Mouse (Mus musculus) embryonic facial prominence, embryonic 15.5 days (tissue): ENCODE data around the gene Rrp1. TPM values are rescaled to one million over a fixed set of nuclear protein-coding genes. Genes with fewer than 3 reads are reported as not detected.
A peak's percentile ranks its signal among the peaks of the same experiment; 100 is the strongest.

Experiments
- ATAC-seq: fragments of 200-750 bp; cut with Nextera tagmentation; 2 replicates; pipeline ENCODE4 v1.8.0; 2017; ENCODE audit warnings: low read depth, moderate TSS enrichment; ENCODE audit not compliant: insufficient number of reproducible peaks, low FRiP score, low TSS enrichment
- H3K27ac ChIP-seq: fragments of 300-500 bp; sonication (generic); replicated peaks from 2 replicates; pipeline ENCODE4 v1.5.1; 2015; ENCODE audit warnings: mild to moderate bottlenecking, inconsistent platforms
- H3K27me3 ChIP-seq: fragments of 300-500 bp; sonication (generic); 2 replicates; pipeline ENCODE4 v1.6.1; 2015; ENCODE audit warnings: inconsistent platforms
- H3K36me3 ChIP-seq: fragments of 300-500 bp; sonication (generic); 2 replicates; pipeline ENCODE4 v1.6.1; 2015; ENCODE audit warnings: mild to moderate bottlenecking, inconsistent platforms
- H3K4me1 ChIP-seq: fragments of 300-500 bp; sonication (generic); 2 replicates; pipeline ENCODE4 v1.6.1; 2015; ENCODE audit warnings: inconsistent platforms
- H3K4me2 ChIP-seq: fragments of 300-500 bp; sonication (generic); replicated peaks from 2 replicates; pipeline ENCODE4 v1.6.1; 2015; ENCODE audit warnings: mild to moderate bottlenecking, inconsistent platforms
- H3K4me3 ChIP-seq: fragments of 300-500 bp; sonication (generic); replicated peaks from 2 replicates; pipeline ENCODE4 v1.5.1; 2015; ENCODE audit warnings: mild to moderate bottlenecking, inconsistent platforms
- H3K9ac ChIP-seq: fragments of 300-500 bp; sonication (generic); 2 replicates; pipeline ENCODE4 v1.6.1; 2015; ENCODE audit warnings: inconsistent platforms
- H3K9me3 ChIP-seq: fragments of 300-500 bp; sonication (generic); replicated peaks from 2 replicates; pipeline ENCODE4 v1.6.1; 2016; ENCODE audit warnings: inconsistent platforms
- WGBS: fragments of 180-500 bp; shearing (Covaris S2); methylation state at CpG from one replicate; pipeline ENCODE4 v1.1.7; 2015; 5-methylcytosine and 5-hydroxymethylcytosine counted together
- polyA plus RNA-seq: library from polyadenylated mRNA; unstranded; fragments of >200 nt; fragmentation: Nextera tagmentation; extraction: Ambion mirVana; gene quantifications from 2 replicates; pipeline ENCODE4 v1.2.1, GENCODE M21; 2015

Gene Rrp1
- polyA plus RNA-seq, 1 experiment from 2014 or later = 298 TPM

DNA sequence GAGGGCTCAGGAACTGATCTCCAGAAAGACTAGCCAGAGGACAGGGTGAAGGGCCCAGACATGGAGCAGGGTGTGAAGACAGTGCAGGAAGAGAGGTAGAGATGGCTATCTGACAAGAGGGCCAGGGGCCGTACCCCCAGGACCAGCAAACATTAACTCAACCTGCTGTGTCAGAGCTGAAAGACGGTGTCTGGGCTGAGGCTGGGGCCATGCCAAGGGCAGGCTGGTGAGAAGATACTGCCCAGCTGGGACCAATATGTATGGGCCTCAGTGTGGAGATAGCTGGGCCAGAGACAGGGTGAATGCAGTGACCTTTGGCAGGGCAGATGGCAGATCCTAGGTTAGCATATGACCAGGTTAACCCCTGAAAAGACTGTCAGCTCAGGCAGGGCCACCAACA is 11.7 kb downstream of the Rrp1 start:
- Histone ChIP-seq H3K27me3 (no peaks in the 10 kb centered on the region), H3K4me2 (no peak overlapping the region), H3K4me3 (no peak overlapping the region), H3K36me3 (peaks cover 68% of the 10 kb centered on the region), H3K9me3 (no peaks in the 10 kb centered on the region), H3K4me1 (peaks cover 11% of the 10 kb centered on the region; the same call in 1 of the 2 replicates), H3K9ac (no peak overlapping the region), H3K27ac (no peak overlapping the region)
- 81% methylated on average over 2 of the region's 2 CpGs for WGBS
- no peak for ATAC-seq

GRCm38 (mm10) chr10:78399090-78399657 is 13.7 kb downstream of the Rrp1 start:
- Histone ChIP-seq H3K9ac (no peak overlapping the region), H3K36me3 (peaks cover 50% of the 10 kb centered on the region), H3K4me3 (no peak overlapping the region), H3K9me3 (no peaks in the 10 kb centered on the region), H3K27me3 (no peaks in the 10 kb centered on the region), H3K27ac (no peak overlapping the region), H3K4me2 (no peak overlapping the region), H3K4me1 (peaks cover 12% of the 10 kb centered on the region; the same call in 1 of the 2 replicates)
- WGBS = 46% methylated on average over 17 of the region's 17 CpGs
- ATAC-seq = peak; percentile 13; the same call in 1 of the 2 replicates

GRCm38 (mm10) chr10:78396625-78396885 is 16.3 kb downstream of the Rrp1 start:
- ATAC-seq = no peak
- 54% methylated on average over 4 of the region's 4 CpGs for WGBS
- no peak overlapping the region for H3K27ac ChIP-seq

DNA sequence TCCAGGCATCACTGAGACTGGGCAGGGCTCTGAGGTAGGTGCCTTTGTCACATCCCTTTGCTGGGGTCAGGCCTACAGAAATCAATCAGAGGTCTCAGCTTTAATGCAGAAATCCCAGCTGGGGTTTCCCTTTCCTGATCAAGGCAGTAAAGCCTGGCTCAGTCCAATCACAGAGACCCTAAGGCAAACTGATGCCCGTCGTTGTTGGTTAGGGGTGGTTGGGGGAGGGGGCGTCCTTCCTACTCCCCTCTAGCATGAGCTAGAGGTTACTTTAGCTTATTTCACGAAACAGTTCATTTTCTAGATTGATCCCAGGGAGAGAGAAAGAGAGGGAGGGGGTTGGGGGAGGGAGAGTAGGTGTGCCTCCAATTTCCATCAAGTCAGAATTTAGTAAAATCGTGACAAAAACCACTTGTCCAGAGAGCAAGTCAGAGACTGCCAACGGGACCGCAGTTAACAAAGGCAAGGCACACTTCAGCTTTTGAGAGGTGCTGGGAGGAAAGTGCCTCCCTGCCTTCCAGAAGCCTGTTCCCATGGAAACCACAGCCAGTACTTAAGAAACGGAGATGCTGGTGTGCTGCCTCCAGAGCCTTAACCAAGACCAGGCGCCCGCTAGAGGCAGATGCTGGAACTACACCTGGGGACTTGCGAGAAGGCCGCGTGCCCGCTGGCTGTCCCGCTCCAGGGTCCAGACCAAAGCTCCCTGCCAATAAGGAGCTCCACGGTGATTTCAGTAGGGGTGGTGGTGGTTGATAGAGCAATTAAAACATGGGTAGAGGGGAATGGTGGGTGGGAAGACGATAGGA is 16.8 kb downstream of the Rrp1 start:
- Histone ChIP-seq H3K9me3 (no peaks in the 10 kb centered on the region), H3K9ac (no peak overlapping the region), H3K4me2 (0 out of 2 replicates have a peak overlapping the region, but pooled peaks have one; percentile 12), H3K27ac (no peak overlapping the region), H3K4me3 (no peak overlapping the region), H3K4me1 (peaks cover 20% of the 10 kb centered on the region; the same call in 1 of the 2 replicates), H3K27me3 (peaks cover 16% of the 10 kb centered on the region), H3K36me3 (peaks cover 19% of the 10 kb centered on the region)
- no peak for ATAC-seq
- WGBS = 7% methylated on average over 17 of the region's 17 CpGs

More at GRCm38 (mm10) chr10:78396625-78396885, 16.3 kb downstream of the Rrp1 start:
- Histone ChIP-seq H3K4me3 (no peak overlapping the region), H3K9ac (no peak overlapping the region), H3K27me3 (peaks cover 11% of the 10 kb centered on the region), H3K9me3 (no peaks in the 10 kb centered on the region), H3K36me3 (peaks cover 24% of the 10 kb centered on the region), H3K4me2 (0 out of 2 replicates have a peak overlapping the region, but pooled peaks have one; percentile 12), H3K4me1 (peaks cover 20% of the 10 kb centered on the region; the same call in 1 of the 2 replicates)

DNA sequence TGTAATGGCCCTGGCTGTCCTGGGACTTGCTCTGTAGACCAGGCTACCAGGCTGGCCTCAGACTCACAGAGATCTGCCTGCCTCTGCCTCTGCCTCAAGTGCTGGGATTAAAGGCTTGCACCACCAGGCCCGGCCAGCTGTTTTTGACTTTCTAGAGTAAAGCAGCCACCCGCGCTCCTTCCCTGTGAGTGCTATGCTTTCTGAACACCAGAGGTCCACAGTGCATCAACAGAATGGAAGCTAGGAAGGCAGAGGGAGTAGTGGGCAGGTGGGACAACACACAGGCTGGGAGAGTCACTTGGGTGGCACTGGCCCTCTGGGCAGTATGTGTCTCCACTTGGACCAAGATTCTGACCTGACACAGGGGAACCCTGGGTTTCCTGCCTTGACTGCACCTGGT is 17.5 kb downstream of the Rrp1 start:
- no peak for ATAC-seq
- Histone ChIP-seq H3K27me3 (peaks cover 23% of the 10 kb centered on the region), H3K4me2 (no peak overlapping the region), H3K4me1 (peaks cover 20% of the 10 kb centered on the region; the same call in 1 of the 2 replicates), H3K9ac (no peak overlapping the region), H3K27ac (no peak overlapping the region), H3K36me3 (peaks cover 12% of the 10 kb centered on the region), H3K9me3 (no peaks in the 10 kb centered on the region), H3K4me3 (no peak overlapping the region)
- WGBS = 81% methylated on average over 3 of the region's 3 CpGs

GRCm38 (mm10) chr10:78392072-78392471 is 20.8 kb downstream of the Rrp1 start:
- no peaks in the 10 kb centered on the region for H3K36me3 ChIP-seq
- no peak overlapping the region for H3K4me2 ChIP-seq
- 2% methylated on average over 18 of the region's 18 CpGs for WGBS
- H3K4me3 ChIP-seq = no peak overlapping the region; the same call in 1 of the 2 replicates
- no peak overlapping the region for H3K9ac ChIP-seq
- no peak for ATAC-seq
- H3K4me1 ChIP-seq = peaks cover 12% of the 10 kb centered on the region; the same call in 1 of the 2 replicates
- peaks cover 34% of the 10 kb centered on the region for H3K27me3 ChIP-seq
- no peaks in the 10 kb centered on the region for H3K9me3 ChIP-seq
- no peak overlapping the region for H3K27ac ChIP-seq

- WGBS = 23% methylated on average over 4 of the region's 4 CpGs
- no peaks in the 10 kb centered on the region for H3K9me3 ChIP-seq
- H3K36me3 ChIP-seq = no peaks in the 10 kb centered on the region
- H3K27me3 ChIP-seq = peaks cover 34% of the 10 kb centered on the region
- no peak overlapping the region for H3K27ac ChIP-seq
- ATAC-seq = no peak
- no peak overlapping the region for H3K4me2 ChIP-seq
- H3K4me1 ChIP-seq = peaks cover 8% of the 10 kb centered on the region; the same call in 1 of the 2 replicates
- H3K9ac ChIP-seq = no peak overlapping the region
- no peak overlapping the region for H3K4me3 ChIP-seq
These were observed 21.8 kb downstream of the Rrp1 start for GRCm38 (mm10) chr10:78390982-78391470.

DNA sequence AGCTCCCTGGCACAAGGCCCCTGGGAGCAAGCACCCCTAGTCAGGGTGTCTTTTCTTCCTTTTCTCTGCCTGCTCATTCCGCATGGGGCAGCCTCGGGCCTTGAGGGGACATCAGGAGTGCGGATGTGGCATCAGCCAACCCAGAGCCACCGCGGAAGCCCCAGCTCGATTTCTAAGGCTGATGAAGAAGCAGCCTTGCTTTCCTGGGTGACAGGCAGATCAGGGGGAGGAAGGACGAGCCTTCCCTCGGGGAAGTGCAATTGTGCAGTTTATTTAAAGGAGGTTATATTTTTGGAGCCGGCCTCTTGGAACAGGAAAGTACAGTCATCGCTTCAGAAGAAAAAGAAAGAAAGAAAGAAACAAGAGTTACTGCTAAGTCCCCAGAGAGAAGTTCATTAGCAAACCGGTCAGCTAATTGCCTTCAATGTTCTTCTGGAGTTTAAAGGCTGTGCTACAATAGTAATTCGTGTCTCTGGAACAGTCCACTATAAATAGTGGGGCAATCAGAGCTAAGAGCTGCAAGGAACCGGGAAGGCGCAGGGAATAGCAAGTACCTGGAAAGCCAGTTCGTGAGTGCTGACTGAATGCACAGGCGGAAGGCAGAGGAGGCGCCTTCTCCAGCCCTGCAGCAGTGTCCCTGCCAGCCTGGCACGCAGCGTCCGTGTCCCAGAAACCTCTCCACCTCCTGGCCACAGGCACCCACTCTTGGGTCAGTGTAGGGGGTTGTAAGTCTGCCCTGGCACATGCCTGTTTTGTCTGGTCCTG is 24.4 kb downstream of the Rrp1 start:
- WGBS = 53% methylated on average over 20 of the region's 20 CpGs
- peaks cover 7% of the 10 kb centered on the region; the same call in 1 of the 2 replicates for H3K4me1 ChIP-seq
- ATAC-seq = no peak
- H3K27ac ChIP-seq = no peak overlapping the region
- no peak overlapping the region for H3K9ac ChIP-seq
- H3K4me3 ChIP-seq = no peak overlapping the region
- H3K36me3 ChIP-seq = no peaks in the 10 kb centered on the region
- no peaks in the 10 kb centered on the region for H3K9me3 ChIP-seq
- H3K4me2 ChIP-seq = no peak overlapping the region
- H3K27me3 ChIP-seq = peaks cover 34% of the 10 kb centered on the region

GRCm38 (mm10) chr10:78385520-78385919 is 27.3 kb downstream of the Rrp1 start:
- H3K27ac ChIP-seq = no peak overlapping the region
- 77% methylated on average over 5 of the region's 5 CpGs for WGBS

DNA sequence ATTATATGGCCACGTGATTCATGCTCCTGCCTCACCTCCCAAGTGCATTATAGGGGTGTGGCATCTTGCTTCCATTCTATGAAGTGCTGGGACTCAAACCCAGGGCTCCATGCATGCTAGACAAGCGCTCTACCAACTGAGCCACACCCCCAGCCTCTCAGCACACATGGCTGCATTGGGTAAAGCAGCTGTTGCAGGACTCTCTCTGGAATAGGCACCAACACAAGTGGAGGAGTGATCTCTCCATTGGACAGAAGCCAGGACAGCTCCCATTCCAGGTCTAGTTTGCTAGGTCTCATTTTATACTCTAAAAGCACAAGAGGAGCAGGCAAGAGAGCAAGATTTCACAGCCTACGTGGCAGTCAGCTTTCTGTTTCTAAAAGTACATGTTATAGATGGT is 29.3 kb downstream of the Rrp1 start:
- Histone ChIP-seq H3K9me3 (no peaks in the 10 kb centered on the region), H3K27me3 (no peaks in the 10 kb centered on the region), H3K36me3 (no peaks in the 10 kb centered on the region), H3K27ac (no peak overlapping the region), H3K4me1 (no peaks in the 10 kb centered on the region), H3K4me2 (no peak overlapping the region), H3K9ac (no peak overlapping the region), H3K4me3 (no peak overlapping the region)
- 75% methylated on average over 3 of the region's 3 CpGs for WGBS
- no peak for ATAC-seq

More at GRCm38 (mm10) chr10:78385520-78385919, 27.3 kb downstream of the Rrp1 start:
- H3K9me3 ChIP-seq = no peaks in the 10 kb centered on the region
- no peak for ATAC-seq
- H3K4me1 ChIP-seq = no peaks in the 10 kb centered on the region
- H3K4me2 ChIP-seq = no peak overlapping the region
- no peak overlapping the region for H3K4me3 ChIP-seq
- H3K27me3 ChIP-seq = peaks cover 12% of the 10 kb centered on the region
- H3K36me3 ChIP-seq = no peaks in the 10 kb centered on the region
- no peak overlapping the region for H3K9ac ChIP-seq

- Histone ChIP-seq H3K9ac (no peak overlapping the region), H3K9me3 (no peaks in the 10 kb centered on the region), H3K4me1 (no peaks in the 10 kb centered on the region), H3K4me3 (no peak overlapping the region), H3K27me3 (no peaks in the 10 kb centered on the region), H3K4me2 (no peak overlapping the region), H3K36me3 (no peaks in the 10 kb centered on the region), H3K27ac (no peak overlapping the region)
- ATAC-seq = no peak
- 93% methylated on average over 7 of the region's 7 CpGs for WGBS
These were observed 34.3 kb downstream of the Rrp1 start for GRCm38 (mm10) chr10:78378516-78378915.
